Mouse (Mus musculus): Measurements from ENCODE around the gene Gm4175.
"Not testable (repeated sequence)": the region's sequence is repeated elsewhere in the genome, so short reads cannot be mapped to it uniquely, and the experiment has no call there.

Gene Gm4175

DNA sequence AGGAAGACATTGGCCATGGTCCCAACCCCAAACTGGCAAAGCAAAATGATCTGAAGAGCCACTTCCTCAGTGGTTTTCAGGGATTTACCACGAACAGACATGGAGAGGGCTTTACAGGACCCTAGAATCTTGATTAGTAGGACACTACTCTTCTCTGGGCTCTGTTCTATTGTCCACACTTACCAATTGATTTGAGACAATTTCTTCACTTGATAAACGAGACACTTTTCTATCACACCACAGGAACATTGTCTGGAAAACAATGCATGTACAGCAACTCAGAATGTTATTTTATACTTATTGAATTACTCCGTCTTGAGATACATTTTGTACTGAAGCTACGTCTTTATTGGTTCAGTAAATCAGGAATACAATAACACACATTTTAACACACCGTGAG is at the start of gene Gm4175:
TSS of gene Gm4175 (minus strand) at position 101 of the 400 bp plus-strand sequence.
- not testable (repeated sequence) for DNase-seq (ENCODE audit: low read depth)

DNA sequence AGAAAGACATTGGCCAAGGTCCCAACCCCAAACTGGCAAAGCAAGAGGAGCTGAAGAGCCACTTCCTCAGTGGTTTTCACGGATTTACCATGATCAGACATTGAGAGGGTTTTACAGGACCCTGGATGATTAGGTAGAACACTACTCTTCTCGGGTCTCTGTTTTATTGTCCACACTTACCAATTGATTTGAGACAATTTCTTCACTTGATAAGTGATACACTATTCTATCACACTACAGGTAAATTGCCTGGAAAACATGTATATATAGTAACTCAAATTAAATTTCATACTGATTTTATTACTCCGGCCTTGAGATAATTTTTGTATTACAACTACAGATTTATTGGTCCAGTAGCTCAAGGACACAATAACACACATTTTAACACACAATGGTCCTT is 35.4 kb upstream of the Gm4175 start, which contains the start of gene Gm4177:
TSS of gene Gm4177 (minus strand) at position 101 of the 400 bp plus-strand sequence.
- DNase-seq (ENCODE audit: low read depth), result not testable (repeated sequence)

Data from NIH3T3 (cell line).